Mouse (Mus musculus): ENCODE data around the gene Rab1a. TPM values are rescaled to one million over a fixed set of nuclear protein-coding genes. Genes with fewer than 3 reads are reported as not detected.

The Rab1a gene
- polyA plus RNA-seq, 1 experiment from 2014 or later = 264 TPM

DNA sequence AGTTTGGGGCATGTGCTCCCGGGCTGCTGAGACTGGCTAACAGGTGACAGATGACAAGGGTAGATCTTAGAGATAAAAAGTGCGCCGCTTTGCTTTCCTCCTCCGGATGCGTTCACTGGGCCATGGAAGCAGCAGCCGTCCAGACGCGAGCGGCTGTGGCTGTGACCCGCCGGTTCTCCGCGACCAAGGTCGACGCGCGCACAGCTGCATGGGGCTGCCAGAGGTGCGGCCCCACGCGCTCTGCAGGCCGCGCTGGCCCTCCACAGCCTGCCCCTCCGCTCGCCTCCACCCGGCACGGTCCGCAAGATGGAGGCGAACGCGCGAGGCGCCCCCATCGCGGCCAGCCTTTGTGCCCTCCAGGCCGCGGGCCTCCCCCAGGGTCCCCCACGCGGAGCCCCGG, 47.6 kb downstream of the Rab1a start:
- Histone ChIP-seq H3K9ac (peak overlapping the region; percentile 94), H3K4me2 (replicated peaks) (peak overlapping the region; percentile 69), H3K27ac (replicated peaks) (peak overlapping the region; percentile 88), H3K27me3 (no peaks in the 10 kb centered on the region), H3K36me3 (0 out of 2 replicates have a peak, but pooled peaks cover 6% of the 10 kb centered on the region), H3K4me1 (peaks cover 42% of the 10 kb centered on the region), H3K4me3 (replicated peaks) (peak overlapping the region; percentile 95), H3K9me3 (replicated peaks) (no peaks in the 10 kb centered on the region)
- WGBS = under 1% methylated on average over 37 of the region's 39 CpGs
- ATAC-seq (ENCODE audit: insufficient number of reproducible peaks, low FRiP score, low TSS enrichment, low read depth) = peak; percentile 72

GRCm38 (mm10) chr11:20249296-20250110, 48.3 kb downstream of the Rab1a start, which contains the start of gene Cep68:
Gene Cep68 (minus strand): TSS chr11:20249429.
- Histone ChIP-seq H3K27me3 (no peaks in the 10 kb centered on the region), H3K4me1 (peaks cover 36% of the 10 kb centered on the region), H3K4me3 (replicated peaks) (peak within 1 kb of the TSS; percentile 95), H3K9me3 (replicated peaks) (no peaks in the 10 kb centered on the region), H3K36me3 (0 out of 2 replicates have a peak, but pooled peaks cover 3% of the 10 kb centered on the region), H3K27ac (replicated peaks) (peak within 1 kb of the TSS; percentile 88), H3K4me2 (replicated peaks) (peak within 1 kb of the TSS; percentile 69), H3K9ac (peak within 1 kb of the TSS; percentile 94)
- WGBS = under 1% methylated on average over 59 of the region's 59 CpGs
- peak; percentile 99 for ATAC-seq (ENCODE audit: insufficient number of reproducible peaks, low FRiP score, low TSS enrichment, low read depth)

DNA sequence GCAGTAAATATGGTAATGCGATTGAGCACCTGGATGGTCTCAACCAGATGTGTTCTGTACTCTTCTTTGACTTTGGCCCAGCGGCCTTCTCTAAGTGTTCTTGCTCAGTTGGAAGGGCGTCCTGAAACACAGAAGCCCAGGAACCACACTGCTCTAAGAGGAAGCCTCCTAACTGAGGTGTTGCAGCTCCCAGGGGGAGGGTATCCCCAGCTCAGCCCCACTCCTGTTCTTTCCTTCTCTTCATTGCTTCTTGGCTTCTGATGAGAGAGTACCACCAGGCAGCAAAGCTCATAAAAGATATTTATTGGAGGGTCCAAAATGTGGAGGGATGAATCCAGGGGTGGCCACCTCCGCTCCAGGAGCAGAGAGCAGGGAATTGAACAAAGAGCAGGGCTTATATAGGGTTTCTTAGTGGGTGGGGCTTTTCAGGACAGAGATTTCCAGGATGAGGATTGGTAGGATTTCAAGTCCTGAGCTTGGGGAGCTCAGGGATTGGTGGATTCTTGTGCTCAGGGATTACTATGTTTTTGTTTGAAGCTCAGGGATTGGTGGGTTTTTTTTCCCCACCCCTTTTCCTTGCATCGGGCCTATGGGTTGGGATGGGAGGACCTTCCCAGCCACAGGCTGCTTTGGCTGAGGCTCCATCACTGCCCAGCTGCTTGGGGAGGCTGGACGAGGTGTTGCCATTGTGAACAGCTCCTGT, 49.4 kb downstream of the Rab1a start:
- no peaks in the 10 kb centered on the region for H3K9me3 ChIP-seq (replicated peaks)
- no peak overlapping the region for H3K9ac ChIP-seq
- peaks cover 27% of the 10 kb centered on the region for H3K4me1 ChIP-seq
- H3K4me2 ChIP-seq (replicated peaks) = no peak overlapping the region
- no peak for ATAC-seq (ENCODE audit: insufficient number of reproducible peaks, low FRiP score, low TSS enrichment, low read depth)
- no peak overlapping the region for H3K27ac ChIP-seq (replicated peaks)
- no peak overlapping the region; the same call in 1 of the 2 replicates for H3K4me3 ChIP-seq (replicated peaks)
- no peaks in the 10 kb centered on the region for H3K36me3 ChIP-seq
- H3K27me3 ChIP-seq = no peaks in the 10 kb centered on the region
- WGBS = 81% methylated on average over 6 of the region's 6 CpGs

DNA sequence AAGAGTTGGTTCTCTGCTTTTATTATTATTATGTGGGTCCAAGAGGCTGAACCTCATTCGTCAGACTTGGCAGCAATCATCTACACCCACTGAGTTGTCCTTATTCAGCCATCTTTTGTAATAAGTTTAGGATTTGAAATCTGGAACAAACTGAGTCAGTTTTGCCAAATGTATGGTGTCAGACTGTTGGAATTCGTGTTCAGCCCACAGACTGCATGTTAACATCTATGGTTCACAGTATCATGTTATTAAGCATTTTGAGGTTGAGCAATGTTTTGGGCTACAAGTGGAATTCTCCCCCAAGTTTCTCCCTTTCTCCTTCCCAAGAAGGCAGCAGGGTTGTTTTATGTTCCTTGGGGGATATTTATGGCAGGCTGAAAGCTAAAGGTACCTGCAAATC, 51.9 kb downstream of the Rab1a start:
- Histone ChIP-seq H3K4me2 (replicated peaks) (no peak overlapping the region), H3K27ac (replicated peaks) (no peak overlapping the region), H3K27me3 (no peaks in the 10 kb centered on the region), H3K36me3 (no peaks in the 10 kb centered on the region), H3K9ac (no peak overlapping the region), H3K9me3 (replicated peaks) (no peaks in the 10 kb centered on the region), H3K4me3 (replicated peaks) (no peak overlapping the region), H3K4me1 (peaks cover 9% of the 10 kb centered on the region)
- WGBS = 61% methylated on average over 2 of the region's 2 CpGs
- ATAC-seq (ENCODE audit: insufficient number of reproducible peaks, low FRiP score, low TSS enrichment, low read depth) = no peak

- H3K4me2 ChIP-seq (replicated peaks) = no peak overlapping the region
- H3K27me3 ChIP-seq = no peaks in the 10 kb centered on the region
- ATAC-seq (ENCODE audit: insufficient number of reproducible peaks, low FRiP score, low TSS enrichment, low read depth) = no peak
- no peak overlapping the region for H3K9ac ChIP-seq
- H3K27ac ChIP-seq (replicated peaks) = no peak overlapping the region
- H3K4me3 ChIP-seq (replicated peaks) = no peak overlapping the region
- no peaks in the 10 kb centered on the region for H3K36me3 ChIP-seq
- no peaks in the 10 kb centered on the region for H3K9me3 ChIP-seq (replicated peaks)
- H3K4me1 ChIP-seq = peaks cover 4% of the 10 kb centered on the region; the same call in 1 of the 2 replicates
- WGBS = 70% methylated on average over 4 of the region's 4 CpGs
These were observed 53.6 kb downstream of the Rab1a start for GRCm38 (mm10) chr11:20254791-20255190.

GRCm38 (mm10) chr11:20262628-20263380, 61.6 kb downstream of the Rab1a start:
- Histone ChIP-seq H3K9ac (no peak overlapping the region), H3K9me3 (replicated peaks) (no peaks in the 10 kb centered on the region), H3K4me3 (replicated peaks) (no peak overlapping the region), H3K4me1 (no peaks in the 10 kb centered on the region), H3K4me2 (replicated peaks) (no peak overlapping the region), H3K27me3 (no peaks in the 10 kb centered on the region), H3K27ac (replicated peaks) (no peak overlapping the region), H3K36me3 (no peaks in the 10 kb centered on the region)
- no peak for ATAC-seq (ENCODE audit: insufficient number of reproducible peaks, low FRiP score, low TSS enrichment, low read depth)
- WGBS = 57% methylated on average over 8 of the region's 8 CpGs

GRCm38 (mm10) chr11:20269885-20270284, 68.7 kb downstream of the Rab1a start:
- Histone ChIP-seq H3K27ac (replicated peaks) (no peak overlapping the region), H3K36me3 (no peaks in the 10 kb centered on the region), H3K27me3 (no peaks in the 10 kb centered on the region), H3K9me3 (replicated peaks) (no peaks in the 10 kb centered on the region), H3K9ac (no peak overlapping the region), H3K4me2 (replicated peaks) (no peak overlapping the region), H3K4me3 (replicated peaks) (no peak overlapping the region), H3K4me1 (no peaks in the 10 kb centered on the region)
- WGBS = 87% methylated on average over 6 of the region's 6 CpGs
- ATAC-seq (ENCODE audit: insufficient number of reproducible peaks, low FRiP score, low TSS enrichment, low read depth) = no peak

DNA sequence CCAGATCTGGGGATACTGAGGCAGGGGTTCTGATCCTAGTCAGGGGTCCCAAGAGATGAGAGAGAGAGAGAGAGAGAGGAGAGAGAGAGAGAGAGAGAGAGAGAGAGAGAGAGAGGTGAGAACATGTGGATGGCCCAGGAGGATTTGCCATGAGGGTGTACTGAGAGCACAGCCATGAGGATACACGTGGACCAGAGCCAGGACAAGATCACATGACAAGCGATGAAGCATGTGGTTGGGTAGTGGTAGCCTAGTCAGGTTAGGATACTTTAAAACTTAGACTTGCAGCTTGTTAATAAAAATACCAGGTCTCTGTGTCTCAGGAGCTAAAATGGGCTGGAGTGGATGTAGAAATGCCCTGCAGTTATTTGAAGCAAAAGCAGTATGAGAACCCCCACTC, 74.7 kb downstream of the Rab1a start:
- 65% methylated on average over 2 of the region's 2 CpGs for WGBS
- Histone ChIP-seq H3K27me3 (no peaks in the 10 kb centered on the region), H3K4me3 (replicated peaks) (no peak overlapping the region), H3K27ac (replicated peaks) (no peak overlapping the region), H3K9ac (no peak overlapping the region), H3K9me3 (replicated peaks) (no peaks in the 10 kb centered on the region), H3K4me2 (replicated peaks) (no peak overlapping the region), H3K36me3 (no peaks in the 10 kb centered on the region), H3K4me1 (no peaks in the 10 kb centered on the region)
- no peak for ATAC-seq (ENCODE audit: insufficient number of reproducible peaks, low FRiP score, low TSS enrichment, low read depth)

Other genes starting within 250 kb of the Rab1a start
- gene Actr2, start 88.5 kb upstream of the Rab1a start, polyA plus RNA-seq (2015; fragmentation: Nextera tagmentation; extraction: Ambion mirVana) = 111 and 115 TPM in 2 replicates
- gene Cep68, start 48.0 kb downstream of the Rab1a start, polyA plus RNA-seq (2015; fragmentation: Nextera tagmentation; extraction: Ambion mirVana) = 31.1 and 33.2 TPM in 2 replicates
- gene Slc1a4, start 131.3 kb downstream of the Rab1a start, polyA plus RNA-seq (2015; fragmentation: Nextera tagmentation; extraction: Ambion mirVana) = 19.1 and 20.5 TPM in 2 replicates